Mouse (Mus musculus) cerebellum, adult 2 months (tissue): Measurements from ENCODE around the gene Cdk12. TPM values are rescaled to one million over a fixed set of nuclear protein-coding genes. Genes with fewer than 3 reads are reported as not detected.
"Not testable (repeated sequence)": the region's sequence is repeated elsewhere in the genome, so short reads cannot be mapped to it uniquely, and the experiment has no call there.

ENCODE experiments used
- DNase-seq, 2 experiments: peaks; one replicate each; pipeline ENCODE4 v3.0.0; 2021
- H3K27ac ChIP-seq: fragments of 200-500 bp; 2 replicates; pipeline ENCODE4 v1.5.1; 2012; ENCODE audit warnings: low read length, control low read depth, inconsistent platforms; ENCODE audit not compliant: insufficient read depth
- H3K27me3 ChIP-seq: fragments of 200-500 bp; 2 replicates; pipeline ENCODE4 v1.6.1; 2012; ENCODE audit warnings: inconsistent platforms, mild to moderate bottlenecking, low read length, moderate library complexity; ENCODE audit not compliant: control insufficient read depth, insufficient read depth
- H3K4me1 ChIP-seq: fragments of 200-500 bp; 2 replicates; pipeline ENCODE4 v1.6.1; 2011; ENCODE audit warnings: low read length; ENCODE audit not compliant: control insufficient read depth, insufficient read depth
- H3K4me3 ChIP-seq: fragments of 200-500 bp; replicated peaks from 2 replicates; pipeline ENCODE3; 2011; ENCODE audit warnings: mild to moderate bottlenecking, low read depth, low read length, control low read depth; ENCODE audit not compliant: insufficient read depth
- CTCF ChIP-seq: fragments of 200-500 bp; IDR thresholded peaks from 2 replicates; pipeline ENCODE4 v1.5.1; 2011; ENCODE audit warnings: low read depth, mild to moderate bottlenecking, control low read depth, low read length, moderate library complexity, borderline replicate concordance; ENCODE audit not compliant: insufficient read depth
- POLR2A ChIP-seq: fragments of 200-500 bp; IDR thresholded peaks from 2 replicates; pipeline ENCODE4 v1.6.1; 2011; ENCODE audit warnings: low read length, control low read depth, borderline replicate concordance; ENCODE audit not compliant: insufficient read depth
- WGBS: fragments of 180-500 bp; shearing (Covaris S2); methylation state at CpG from one replicate; pipeline ENCODE4 v1.1.7; 2018; 5-methylcytosine and 5-hydroxymethylcytosine counted together
- polyA plus RNA-seq: library from polyadenylated mRNA; depleted of rRNA; stranded (reverse); fragments of >200 nt; gene quantifications from 2 replicates; pipeline ENCODE4 v1.2.3, GENCODE M21; 2012

The Cdk12 gene
- polyA plus RNA-seq, 1 experiment: 23.3 TPM

DNA sequence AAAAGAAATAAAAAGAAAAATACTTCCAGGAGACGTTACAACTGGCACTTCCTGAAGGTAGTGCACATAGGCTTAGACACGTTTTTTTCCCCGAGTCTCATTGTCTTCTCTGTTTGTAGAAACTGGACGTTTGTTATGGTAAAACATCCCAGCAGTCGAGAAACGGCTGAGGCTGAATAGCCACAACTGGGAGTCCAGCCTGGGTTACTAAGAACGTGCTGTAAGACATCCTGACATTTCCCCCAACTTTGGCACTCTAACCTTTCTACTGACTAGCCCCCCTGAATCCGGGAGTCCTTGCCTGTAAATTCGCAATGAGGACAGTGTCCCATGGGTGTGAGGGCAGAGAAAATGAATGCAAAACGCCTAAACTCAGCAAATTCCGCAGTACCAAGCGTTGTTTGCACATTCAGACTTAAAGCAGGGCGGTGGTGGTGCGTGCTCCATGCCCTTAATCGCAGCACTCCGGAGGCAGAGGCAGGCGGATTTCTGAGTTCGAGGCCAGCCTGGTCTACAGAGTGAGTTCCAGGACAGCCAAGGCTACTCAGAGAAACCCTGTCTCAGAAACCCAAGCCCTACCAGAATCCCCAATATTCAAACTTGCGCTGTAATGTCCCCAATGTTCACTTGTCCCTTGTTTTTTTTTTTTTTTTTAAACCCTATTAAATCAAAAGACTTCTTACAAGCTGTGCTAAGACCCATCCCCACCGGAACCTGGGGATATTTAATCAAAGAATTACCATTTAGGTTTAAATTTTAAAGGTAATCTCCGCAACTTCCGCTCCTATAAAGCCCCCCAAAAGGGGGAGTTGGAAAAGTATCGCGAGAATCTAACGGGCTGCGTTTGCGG is 843 bp upstream of the Cdk12 start:
- 2% methylated on average over 27 of the region's 27 CpGs for WGBS
- peaks cover 4% of the 10 kb centered on the region; the same call in 1 of the 2 replicates for H3K4me1 ChIP-seq
- DNase-seq: peak; percentile 34 to 54
- TF ChIP-seq CTCF (no peak), POLR2A (no peak)
- peak overlapping the region; percentile 61 for H3K4me3 ChIP-seq
- no peaks in the 10 kb centered on the region for H3K27me3 ChIP-seq
- H3K27ac ChIP-seq: peak overlapping the region; percentile 59; the same call in 1 of the 2 replicates

DNA sequence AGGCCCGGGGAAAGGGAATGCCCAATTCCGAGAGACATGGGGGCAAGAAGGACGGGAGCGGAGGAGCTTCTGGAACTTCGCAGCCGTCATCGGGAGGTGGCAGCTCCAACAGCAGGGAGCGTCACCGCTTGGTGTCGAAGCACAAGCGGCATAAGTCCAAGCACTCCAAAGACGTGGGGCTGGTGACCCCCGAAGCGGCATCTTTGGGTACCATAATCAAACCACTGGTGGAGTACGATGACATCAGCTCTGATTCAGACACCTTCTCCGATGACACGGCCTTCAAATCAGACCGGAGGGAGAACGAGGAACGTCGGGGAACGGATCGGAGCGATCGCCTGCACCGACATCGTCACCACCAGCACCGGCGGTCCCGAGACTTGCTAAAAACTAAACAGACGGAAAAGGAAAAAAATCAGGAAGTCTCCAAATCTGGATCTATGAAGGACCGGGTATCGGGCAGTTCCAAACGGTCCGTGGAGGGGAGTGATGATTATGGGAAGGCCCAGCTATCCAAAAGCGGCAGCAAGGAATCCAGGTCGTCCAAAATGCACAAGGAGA is 572 bp downstream of the Cdk12 start:
- Histone ChIP-seq H3K4me1 (peaks cover 4% of the 10 kb centered on the region; the same call in 1 of the 2 replicates), H3K27me3 (no peaks in the 10 kb centered on the region), H3K4me3 (peak overlapping the region; percentile 61), H3K27ac (peak overlapping the region; percentile 40)
- WGBS: under 1% methylated on average over 37 of the region's 37 CpGs
- DNase-seq: peak; percentile 59 to 71
- no peak for TF ChIP-seq CTCF
- TF ChIP-seq POLR2A: 0 out of 2 replicates have a peak, but pooled peaks have one; percentile 9

DNA sequence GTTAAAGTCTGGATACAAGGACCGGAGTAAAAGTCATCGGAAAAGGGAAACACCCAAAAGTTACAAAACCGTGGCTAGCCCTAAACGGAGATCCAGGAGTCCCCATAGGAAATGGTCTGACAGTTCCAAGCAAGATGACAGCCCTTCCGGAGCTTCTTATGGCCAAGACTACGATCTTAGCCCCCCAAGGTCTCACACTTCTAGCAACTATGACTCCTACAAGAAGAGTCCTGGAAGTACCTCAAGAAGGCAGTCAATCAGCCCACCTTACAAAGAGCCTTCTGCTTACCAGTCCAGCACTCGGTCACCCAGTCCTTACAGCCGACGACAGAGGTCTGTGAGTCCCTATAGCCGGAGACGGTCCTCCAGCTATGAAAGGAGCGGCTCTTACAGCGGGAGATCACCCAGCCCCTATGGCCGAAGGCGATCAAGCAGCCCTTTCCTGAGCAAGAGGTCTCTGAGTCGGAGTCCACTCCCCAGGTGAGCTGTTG is 1.1 kb downstream of the Cdk12 start:
- H3K4me1 ChIP-seq: peaks cover 4% of the 10 kb centered on the region; the same call in 1 of the 2 replicates
- no peak for TF ChIP-seq CTCF
- no peak for TF ChIP-seq POLR2A
- peak overlapping the region; percentile 61 for H3K4me3 ChIP-seq
- DNase-seq: peak; percentile 21 to 35
- under 1% methylated on average over 16 of the region's 16 CpGs for WGBS
- H3K27me3 ChIP-seq: no peaks in the 10 kb centered on the region
- no peak overlapping the region for H3K27ac ChIP-seq

DNA sequence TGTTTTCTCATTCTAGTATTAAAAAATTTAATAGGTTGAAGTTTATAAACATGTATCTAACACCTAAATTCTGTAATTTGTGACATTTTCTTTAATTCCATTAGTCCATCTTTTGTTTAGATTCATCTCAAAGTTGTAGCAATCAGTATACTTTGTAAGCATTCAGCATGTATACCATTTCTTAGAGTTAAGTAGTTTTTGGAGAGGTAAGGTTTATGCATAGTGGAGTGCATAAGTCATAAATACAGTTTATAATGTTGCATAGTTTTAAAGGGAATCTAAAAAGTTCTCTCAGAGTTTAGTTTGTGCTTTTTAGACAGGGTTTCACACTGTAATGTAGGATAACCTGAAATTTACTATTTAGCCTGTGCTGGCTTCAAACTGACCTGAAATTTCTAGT is 2.6 kb downstream of the Cdk12 start:
- Histone ChIP-seq H3K27me3 (no peaks in the 10 kb centered on the region), H3K4me1 (peaks cover 4% of the 10 kb centered on the region; the same call in 1 of the 2 replicates), H3K4me3 (no peak overlapping the region), H3K27ac (no peak overlapping the region)
- TF ChIP-seq CTCF: no peak
- no peak for TF ChIP-seq POLR2A
- no peak for DNase-seq

DNA sequence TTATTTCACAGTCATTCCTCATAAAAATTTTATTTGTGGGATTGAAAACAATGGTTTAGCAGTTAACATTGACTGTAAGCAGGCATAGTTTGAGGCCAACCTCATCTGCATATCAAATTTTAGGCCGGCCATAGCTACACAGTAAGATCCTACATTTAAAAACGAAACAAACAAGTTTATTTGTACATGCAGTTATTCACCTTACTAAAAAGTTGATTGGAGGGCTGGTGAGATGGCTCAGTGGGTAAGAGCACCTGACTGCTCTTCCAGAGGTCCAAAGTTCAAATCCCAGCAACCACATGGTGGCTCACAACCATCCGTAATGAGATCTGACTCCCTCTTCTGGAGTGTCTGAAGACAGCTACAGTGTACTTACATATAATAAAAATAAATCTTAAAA is 3.4 kb downstream of the Cdk12 start:
- 73% methylated on average over 3 of the region's 3 CpGs for WGBS
- DNase-seq, H3K27ac ChIP-seq, H3K4me1 ChIP-seq, H3K27me3 ChIP-seq, H3K4me3 ChIP-seq: not testable (repeated sequence)

DNA sequence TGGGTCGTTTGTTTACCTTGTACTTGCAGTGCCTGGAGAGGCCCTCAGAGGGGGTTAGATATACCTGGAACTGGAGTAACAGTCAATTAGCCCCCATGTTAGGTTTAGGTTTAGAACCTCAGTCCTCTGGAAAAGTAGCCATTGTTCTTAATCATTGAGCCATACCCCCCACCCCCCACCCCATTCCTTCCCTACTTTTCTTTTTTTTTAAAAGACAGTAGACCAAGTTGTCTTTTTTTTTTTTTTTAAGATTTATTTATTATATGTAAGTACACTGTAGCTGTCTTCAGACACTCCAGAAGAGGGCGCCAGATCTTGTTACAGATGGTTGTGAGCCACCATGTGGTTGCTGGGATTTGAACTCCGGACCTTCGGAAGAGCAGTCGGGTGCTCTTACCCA is 6.8 kb downstream of the Cdk12 start:
- WGBS: 82% methylated on average over 5 of the region's 5 CpGs
- H3K27me3 ChIP-seq, H3K27ac ChIP-seq, H3K4me3 ChIP-seq, H3K4me1 ChIP-seq, DNase-seq: not testable (repeated sequence)

DNA sequence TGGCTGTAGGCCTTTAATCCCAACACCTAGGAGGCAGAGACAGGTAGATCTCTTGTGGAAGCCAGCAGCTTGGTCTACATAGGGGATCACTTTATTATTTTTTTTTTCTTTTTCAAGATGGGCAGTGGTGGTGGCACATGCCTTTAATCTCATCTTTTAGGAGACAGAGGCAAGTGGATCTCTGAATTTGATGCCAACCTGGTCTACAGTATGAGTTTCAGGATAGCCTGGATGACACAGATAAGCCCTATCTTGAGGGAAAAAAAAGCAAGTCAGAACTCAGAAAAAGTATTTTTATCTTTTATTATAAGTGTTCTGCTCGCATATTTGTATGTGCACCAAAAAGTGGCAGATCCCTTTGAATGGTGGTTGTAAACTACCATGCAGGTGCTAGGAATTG is 10.5 kb downstream of the Cdk12 start:
- no peak for DNase-seq
- TF ChIP-seq CTCF (no peak), POLR2A (no peak)
- no peaks in the 10 kb centered on the region for H3K27me3 ChIP-seq
- no peak overlapping the region for H3K4me3 ChIP-seq
- WGBS: 100% methylated on average over 1 of the region's 1 CpGs
- no peaks in the 10 kb centered on the region; the same call in 1 of the 2 replicates for H3K4me1 ChIP-seq
- no peak overlapping the region for H3K27ac ChIP-seq

DNA sequence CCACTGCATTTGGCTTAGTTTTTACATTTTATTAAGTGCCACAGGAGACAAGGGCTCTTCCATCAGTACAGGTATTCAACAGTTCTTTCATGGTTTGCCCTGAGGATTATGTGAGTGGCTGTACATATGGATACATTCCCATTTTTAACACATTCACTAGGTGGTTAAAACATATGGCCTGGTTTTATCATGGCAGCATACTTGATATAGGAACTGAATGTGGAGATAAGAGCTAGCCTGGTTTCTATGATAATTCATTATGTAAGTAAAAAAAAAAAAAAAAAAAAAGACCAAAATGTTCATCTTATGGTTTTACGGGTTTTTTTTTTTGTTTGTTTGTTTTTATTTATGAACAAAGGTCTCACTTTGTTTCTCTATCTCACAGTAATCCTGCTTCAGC is 23.5 kb downstream of the Cdk12 start:
- H3K4me3 ChIP-seq: no peak overlapping the region
- no peaks in the 10 kb centered on the region for H3K27me3 ChIP-seq
- no peak for DNase-seq
- 86% methylated on average over 1 of the region's 1 CpGs for WGBS
- no peaks in the 10 kb centered on the region for H3K4me1 ChIP-seq
- no peak overlapping the region for H3K27ac ChIP-seq
- no peak for TF ChIP-seq POLR2A
- no peak for TF ChIP-seq CTCF

DNA sequence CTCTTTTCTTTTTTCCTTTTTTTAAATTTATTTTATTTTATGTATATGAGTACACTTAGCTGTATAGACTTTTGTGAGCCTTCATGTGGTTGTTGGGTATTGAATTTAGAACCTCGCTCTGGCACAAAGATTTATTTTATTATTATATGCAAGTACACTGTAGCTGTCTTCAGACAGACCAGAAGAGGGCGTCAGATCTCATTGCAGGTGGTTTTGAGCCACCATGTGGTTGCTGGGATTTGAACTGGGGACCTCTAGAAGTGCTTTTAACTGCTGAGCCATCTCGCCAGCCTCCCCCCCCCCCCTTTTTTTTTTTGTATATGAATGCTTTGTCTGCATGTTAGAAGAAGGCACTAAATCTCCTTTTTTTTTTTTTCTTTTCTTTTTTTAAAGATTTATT is 35.6 kb downstream of the Cdk12 start:
- Histone ChIP-seq H3K27me3 (no peaks in the 10 kb centered on the region), H3K27ac (no peak overlapping the region), H3K4me3 (no peak overlapping the region), H3K4me1 (no peaks in the 10 kb centered on the region)
- no peak for DNase-seq
- WGBS: 81% methylated on average over 3 of the region's 3 CpGs
- TF ChIP-seq POLR2A (no peak), CTCF (no peak)
